Mouse (Mus musculus): ENCODE measurements around the gene Rrp15. TPM values are rescaled to one million over a fixed set of nuclear protein-coding genes. Genes with fewer than 3 reads are reported as not detected.
"Not testable (repeated sequence)": the region's sequence is repeated elsewhere in the genome, so short reads cannot be mapped to it uniquely, and the experiment has no call there.

Rrp15 gene
- 13.4 and 14.4 TPM in 2 replicates for polyA plus RNA-seq (2012; ENCODE audit: insufficient read depth, insufficient read length, missing spikeins)

GRCm38 (mm10) chr1:186748724-186749653 lies at the start of gene Rrp15:
Rrp15 (minus strand) TSS chr1:186749358.
- Histone ChIP-seq H3K4me1 (ENCODE audit: control insufficient read depth, insufficient read depth, insufficient read length, low read length) (peaks cover 5% of the 10 kb centered on the region; the same call in 1 of the 2 replicates), H3K27ac (replicated peaks; ENCODE audit: low read depth, low read length) (peak within 1 kb of the TSS; percentile 87), H3K4me3 (ENCODE audit: insufficient read depth, low read depth, low read length) (peak within 1 kb of the TSS; percentile 83)

- Histone ChIP-seq H3K27ac (replicated peaks; ENCODE audit: low read depth, low read length) (no peak overlapping the region), H3K4me1 (ENCODE audit: control insufficient read depth, insufficient read depth, insufficient read length, low read length) (no peaks in the 10 kb centered on the region), H3K4me3 (ENCODE audit: insufficient read depth, low read depth, low read length) (no peak overlapping the region)
Measured at GRCm38 (mm10) chr1:186797991-186798390, 48.8 kb upstream of the Rrp15 start.

- H3K4me1 ChIP-seq (ENCODE audit: control insufficient read depth, insufficient read depth, insufficient read length, low read length), result no peaks in the 10 kb centered on the region
- no peak overlapping the region for H3K27ac ChIP-seq (replicated peaks; ENCODE audit: low read depth, low read length)
- H3K4me3 ChIP-seq (ENCODE audit: insufficient read depth, low read depth, low read length), result no peak overlapping the region
Measured at GRCm38 (mm10) chr1:186785359-186785758, 36.2 kb upstream of the Rrp15 start.

GRCm38 (mm10) chr1:186780826-186781225 lies 31.7 kb upstream of the Rrp15 start:
- no peaks in the 10 kb centered on the region for H3K4me1 ChIP-seq (ENCODE audit: control insufficient read depth, insufficient read depth, insufficient read length, low read length)
- H3K27ac ChIP-seq (replicated peaks; ENCODE audit: low read depth, low read length), result no peak overlapping the region
- no peak overlapping the region for H3K4me3 ChIP-seq (ENCODE audit: insufficient read depth, low read depth, low read length)

GRCm38 (mm10) chr1:186773124-186773523 lies 24.0 kb upstream of the Rrp15 start:
- Histone ChIP-seq H3K27ac (replicated peaks; ENCODE audit: low read depth, low read length) (no peak overlapping the region), H3K4me3 (ENCODE audit: insufficient read depth, low read depth, low read length) (no peak overlapping the region), H3K4me1 (ENCODE audit: control insufficient read depth, insufficient read depth, insufficient read length, low read length) (no peaks in the 10 kb centered on the region)

- Histone ChIP-seq H3K4me3 (ENCODE audit: insufficient read depth, low read depth, low read length) (no peak overlapping the region), H3K27ac (replicated peaks; ENCODE audit: low read depth, low read length) (no peak overlapping the region), H3K4me1 (ENCODE audit: control insufficient read depth, insufficient read depth, insufficient read length, low read length) (no peaks in the 10 kb centered on the region)
Measured at GRCm38 (mm10) chr1:186772547-186773077, 23.5 kb upstream of the Rrp15 start.

- Histone ChIP-seq H3K4me3 (ENCODE audit: insufficient read depth, low read depth, low read length) (no peak overlapping the region), H3K27ac (replicated peaks; ENCODE audit: low read depth, low read length) (no peak overlapping the region), H3K4me1 (ENCODE audit: control insufficient read depth, insufficient read depth, insufficient read length, low read length) (no peaks in the 10 kb centered on the region)
Measured at GRCm38 (mm10) chr1:186772005-186772404, 22.8 kb upstream of the Rrp15 start.

GRCm38 (mm10) chr1:186770659-186771058 lies 21.5 kb upstream of the Rrp15 start:
- no peaks in the 10 kb centered on the region for H3K4me1 ChIP-seq (ENCODE audit: control insufficient read depth, insufficient read depth, insufficient read length, low read length)
- no peak overlapping the region for H3K27ac ChIP-seq (replicated peaks; ENCODE audit: low read depth, low read length)
- H3K4me3 ChIP-seq (ENCODE audit: insufficient read depth, low read depth, low read length), result no peak overlapping the region

GRCm38 (mm10) chr1:186768392-186768791 lies 19.2 kb upstream of the Rrp15 start:
- H3K27ac ChIP-seq (replicated peaks; ENCODE audit: low read depth, low read length), result no peak overlapping the region
- H3K4me1 ChIP-seq (ENCODE audit: control insufficient read depth, insufficient read depth, insufficient read length, low read length), result no peaks in the 10 kb centered on the region
- H3K4me3 ChIP-seq (ENCODE audit: insufficient read depth, low read depth, low read length), result no peak overlapping the region

- H3K4me3 ChIP-seq (ENCODE audit: insufficient read depth, low read depth, low read length); H3K27ac ChIP-seq (replicated peaks; ENCODE audit: low read depth, low read length); H3K4me1 ChIP-seq (ENCODE audit: control insufficient read depth, insufficient read depth, insufficient read length, low read length): not testable (repeated sequence)
Measured at GRCm38 (mm10) chr1:186763451-186763850, 14.3 kb upstream of the Rrp15 start.

GRCm38 (mm10) chr1:186749675-186750283 lies 621 bp upstream of the Rrp15 start:
- H3K4me3 ChIP-seq (ENCODE audit: insufficient read depth, low read depth, low read length), result peak overlapping the region; percentile 83
- H3K4me1 ChIP-seq (ENCODE audit: control insufficient read depth, insufficient read depth, insufficient read length, low read length), result peaks cover 5% of the 10 kb centered on the region; the same call in 1 of the 2 replicates
- peak overlapping the region; percentile 87 for H3K27ac ChIP-seq (replicated peaks; ENCODE audit: low read depth, low read length)

- H3K4me1 ChIP-seq (ENCODE audit: control insufficient read depth, insufficient read depth, insufficient read length, low read length), result no peaks in the 10 kb centered on the region
- H3K4me3 ChIP-seq (ENCODE audit: insufficient read depth, low read depth, low read length), result no peak overlapping the region
- H3K27ac ChIP-seq (replicated peaks; ENCODE audit: low read depth, low read length), result no peak overlapping the region
Measured at GRCm38 (mm10) chr1:186739828-186740227, 9.3 kb downstream of the Rrp15 start.

- H3K4me3 ChIP-seq (ENCODE audit: insufficient read depth, low read depth, low read length), result no peak overlapping the region
- H3K4me1 ChIP-seq (ENCODE audit: control insufficient read depth, insufficient read depth, insufficient read length, low read length), result no peaks in the 10 kb centered on the region
- H3K27ac ChIP-seq (replicated peaks; ENCODE audit: low read depth, low read length), result no peak overlapping the region
Measured at GRCm38 (mm10) chr1:186735537-186735936, 13.6 kb downstream of the Rrp15 start.

- Histone ChIP-seq H3K4me3 (ENCODE audit: insufficient read depth, low read depth, low read length) (no peak overlapping the region), H3K4me1 (ENCODE audit: control insufficient read depth, insufficient read depth, insufficient read length, low read length) (no peaks in the 10 kb centered on the region), H3K27ac (replicated peaks; ENCODE audit: low read depth, low read length) (no peak overlapping the region)
Measured at GRCm38 (mm10) chr1:186733052-186733451, 16.1 kb downstream of the Rrp15 start.

- H3K4me3 ChIP-seq (ENCODE audit: insufficient read depth, low read depth, low read length), result no peak overlapping the region
- H3K27ac ChIP-seq (replicated peaks; ENCODE audit: low read depth, low read length), result no peak overlapping the region
Measured at GRCm38 (mm10) chr1:186728778-186729177, 20.4 kb downstream of the Rrp15 start.

More at GRCm38 (mm10) chr1:186728778-186729177, 20.4 kb downstream of the Rrp15 start:
- no peaks in the 10 kb centered on the region for H3K4me1 ChIP-seq (ENCODE audit: control insufficient read depth, insufficient read depth, insufficient read length, low read length)
